Mouse (Mus musculus): ENCODE data around the gene Arf4. TPM values are rescaled to one million over a fixed set of nuclear protein-coding genes. Genes with fewer than 3 reads are reported as not detected.
"Not testable (repeated sequence)": the region's sequence is repeated elsewhere in the genome, so short reads cannot be mapped to it uniquely, and the experiment has no call there.

Arf4 gene
- polyA plus RNA-seq, 1 experiment from 2014 or later, result 158 TPM

GRCm38 (mm10) chr14:26690727-26691126, 52.9 kb downstream of the Arf4 start:
- 50% methylated on average over 2 of the region's 2 CpGs for WGBS (ENCODE audit: insufficient replicate concordance)

GRCm38 (mm10) chr14:26691363-26691762, 53.5 kb downstream of the Arf4 start:
- Histone ChIP-seq H3K27me3 (no peaks in the 10 kb centered on the region), H3K4me1 (replicated peaks) (no peaks in the 10 kb centered on the region), H3K9me3 (replicated peaks) (no peaks in the 10 kb centered on the region), H3K4me3 (replicated peaks) (no peak overlapping the region), H3K36me3 (replicated peaks) (no peaks in the 10 kb centered on the region), H3K4me2 (no peak overlapping the region), H3K9ac (no peak overlapping the region), H3K27ac (replicated peaks) (no peak overlapping the region)
- WGBS (ENCODE audit: insufficient replicate concordance), result 57% methylated on average over 2 of the region's 2 CpGs
- ATAC-seq (ENCODE audit: insufficient read depth), result no peak

More at GRCm38 (mm10) chr14:26690727-26691126, 52.9 kb downstream of the Arf4 start:
- ATAC-seq (ENCODE audit: insufficient read depth), result no peak
- H3K27me3 ChIP-seq, result no peaks in the 10 kb centered on the region
- H3K4me2 ChIP-seq, result no peak overlapping the region
- no peaks in the 10 kb centered on the region for H3K9me3 ChIP-seq (replicated peaks)
- no peaks in the 10 kb centered on the region for H3K36me3 ChIP-seq (replicated peaks)
- H3K4me1 ChIP-seq (replicated peaks), result no peaks in the 10 kb centered on the region
- H3K4me3 ChIP-seq (replicated peaks), result no peak overlapping the region
- H3K9ac ChIP-seq, result no peak overlapping the region
- H3K27ac ChIP-seq (replicated peaks), result no peak overlapping the region

GRCm38 (mm10) chr14:26692974-26693373, 55.1 kb downstream of the Arf4 start, which contains the start of gene Dnah12:
Dnah12 (plus strand) TSS chr14:26693274.
- Histone ChIP-seq H3K27ac (replicated peaks) (no peak within 1 kb of the TSS), H3K9me3 (replicated peaks) (no peaks in the 10 kb centered on the region), H3K36me3 (replicated peaks) (no peaks in the 10 kb centered on the region), H3K27me3 (no peaks in the 10 kb centered on the region), H3K4me1 (replicated peaks) (no peaks in the 10 kb centered on the region), H3K4me2 (no peak within 1 kb of the TSS), H3K9ac (no peak within 1 kb of the TSS), H3K4me3 (replicated peaks) (no peak within 1 kb of the TSS)
- 72% methylated on average over 3 of the region's 3 CpGs for WGBS (ENCODE audit: insufficient replicate concordance)
- ATAC-seq (ENCODE audit: insufficient read depth), result no peak

- Histone ChIP-seq H3K4me1 (replicated peaks) (no peaks in the 10 kb centered on the region), H3K27ac (replicated peaks) (no peak overlapping the region), H3K27me3 (no peaks in the 10 kb centered on the region), H3K4me3 (replicated peaks) (no peak overlapping the region), H3K4me2 (no peak overlapping the region), H3K9me3 (replicated peaks) (no peaks in the 10 kb centered on the region), H3K36me3 (replicated peaks) (no peaks in the 10 kb centered on the region), H3K9ac (no peak overlapping the region)
- ATAC-seq (ENCODE audit: insufficient read depth), result no peak
Observed at GRCm38 (mm10) chr14:26697912-26698311, 60.0 kb downstream of the Arf4 start.

- H3K36me3 ChIP-seq (replicated peaks); H3K4me2 ChIP-seq; H3K9ac ChIP-seq; H3K4me1 ChIP-seq (replicated peaks); H3K27me3 ChIP-seq; H3K27ac ChIP-seq (replicated peaks); H3K9me3 ChIP-seq (replicated peaks); H3K4me3 ChIP-seq (replicated peaks); ATAC-seq (ENCODE audit: insufficient read depth): not testable (repeated sequence)
- WGBS (ENCODE audit: insufficient replicate concordance), result 70% methylated on average over 5 of the region's 5 CpGs
Observed at GRCm38 (mm10) chr14:26705246-26705645, 67.4 kb downstream of the Arf4 start.

Small RNAs within 50 kb of the gene (microRNA-seq; reads per million reads assigned to microRNA genes)
- 0.76 reads per million for gene Mir7672

Other genes with a start within 250 kb of the Arf4 start
- 8.6 and 9.1 TPM in 2 replicates for gene Slmap, start 103.1 kb upstream of the Arf4 start, polyA plus RNA-seq (2015; fragmentation: Nextera tagmentation; extraction: Ambion mirVana)
- 10.2 and 10.8 TPM in 2 replicates for gene Dennd6a, start 64.2 kb upstream of the Arf4 start, polyA plus RNA-seq (2015; fragmentation: Nextera tagmentation; extraction: Ambion mirVana)
- 6.0 and 6.2 TPM in 2 replicates for gene Pde12, start 31.8 kb downstream of the Arf4 start, polyA plus RNA-seq (2015; fragmentation: Nextera tagmentation; extraction: Ambion mirVana)
- 0.02 TPM in 2 replicates for gene Dnah12, start 55.2 kb downstream of the Arf4 start, polyA plus RNA-seq (2015; fragmentation: Nextera tagmentation; extraction: Ambion mirVana)

Data from liver, embryonic 15.5 days (tissue).